Comparison of ENCODE assay signal across 26 mouse cellular contexts in genomic region chr2:31303177-31303576, GRCm38 (mm10). TPM values are rescaled to one million over a fixed set of nuclear protein-coding genes. Genes with fewer than 3 reads are reported as not detected.
"Had no signal": no experiment of that assay in that cellular context is flagged by ENCODE, and none has a peak within 500 bp of the region (broad histone marks: within the 10 kb centered on the region; RNA-seq: fewer than 3 reads in every experiment).

No protein-coding gene starts in this region.

- H3K36me3 ChIP-seq: heart, embryonic 10.5 days; heart, embryonic 12.5 days; hindbrain, embryonic 10.5 days; hindbrain, embryonic 12.5 days; intestine, embryonic 15.5 days; limb, embryonic 10.5 days; limb, embryonic 12.5 days; liver, embryonic 13.5 days; liver, embryonic 15.5 days had no signal

- DNase-seq: gastrocnemius, postnatal 25 days; heart, adult 18-20 months; heart, postnatal 10 days; heart, postnatal 4 days; kidney, adult 18-20 months; kidney, adult 8-10 months; kidney, postnatal 10 days; kidney, postnatal 25 days; kidney, postnatal 4 days; liver; liver, embryonic 13.5 days had no signal

- H3K27ac ChIP-seq: heart, embryonic 10.5 days; hindbrain, embryonic 10.5 days; hindbrain, embryonic 12.5 days; hindbrain, embryonic 14.5 days; intestine, embryonic 15.5 days; layer of hippocampus, adult 2 months; left cerebral cortex, adult 2 months; limb, embryonic 10.5 days; limb, embryonic 12.5 days; liver, embryonic 13.5 days; liver, embryonic 15.5 days had no signal

- H3K9me3 ChIP-seq: heart, embryonic 10.5 days; hindbrain, embryonic 12.5 days; intestine, embryonic 15.5 days; limb, embryonic 10.5 days; liver, embryonic 13.5 days; liver, embryonic 15.5 days had no signal

- ATAC-seq: hindbrain, embryonic 16.5 days; intestine, embryonic 15.5 days; intestine, postnatal 0 days had no signal

- H3K4me2 ChIP-seq: heart, embryonic 12.5 days; hindbrain, embryonic 12.5 days; hindbrain, embryonic 14.5 days; intestine, embryonic 15.5 days; limb, embryonic 12.5 days; liver, embryonic 11.5 days; liver, embryonic 13.5 days; liver, embryonic 15.5 days had no signal

- H3K27me3 ChIP-seq: heart, embryonic 12.5 days; hindbrain, embryonic 12.5 days; intestine, embryonic 15.5 days; limb, embryonic 12.5 days; liver, embryonic 13.5 days; liver, embryonic 15.5 days had no signal

- H3K4me3 ChIP-seq: heart, embryonic 10.5 days; heart, embryonic 12.5 days; hindbrain, embryonic 10.5 days; hindbrain, embryonic 12.5 days; intestine, embryonic 15.5 days; layer of hippocampus, adult 2 months; left cerebral cortex, adult 2 months; limb, embryonic 10.5 days; limb, embryonic 12.5 days; liver, embryonic 13.5 days; liver, embryonic 15.5 days had no signal

- H3K9ac ChIP-seq: heart, embryonic 12.5 days; hindbrain, embryonic 12.5 days; hindbrain, embryonic 14.5 days; intestine, embryonic 15.5 days; limb, embryonic 12.5 days; liver, embryonic 13.5 days; liver, embryonic 15.5 days had no signal

RNA-seq across cellular contexts. Expression of gene Hmcn2, which starts 11.0 kb away (rescaled TPM):
- polyA plus RNA-seq: hindbrain, embryonic 10.5 days; kidney, embryonic 14.5 days; limb, embryonic 12.5 days had no signal
